Mouse (Mus musculus) brain, embryonic 18.5 days (tissue): Measurements from ENCODE around the gene Gal3st2b.
"Not testable (repeated sequence)": the region's sequence is repeated elsewhere in the genome, so short reads cannot be mapped to it uniquely, and the experiment has no call there.

Experiments
- DNase-seq: peaks from one replicate; pipeline ENCODE4 v3.0.0-alpha.2; 2012; ENCODE audit warnings: low read depth, low spot score

Gal3st2b gene

DNA sequence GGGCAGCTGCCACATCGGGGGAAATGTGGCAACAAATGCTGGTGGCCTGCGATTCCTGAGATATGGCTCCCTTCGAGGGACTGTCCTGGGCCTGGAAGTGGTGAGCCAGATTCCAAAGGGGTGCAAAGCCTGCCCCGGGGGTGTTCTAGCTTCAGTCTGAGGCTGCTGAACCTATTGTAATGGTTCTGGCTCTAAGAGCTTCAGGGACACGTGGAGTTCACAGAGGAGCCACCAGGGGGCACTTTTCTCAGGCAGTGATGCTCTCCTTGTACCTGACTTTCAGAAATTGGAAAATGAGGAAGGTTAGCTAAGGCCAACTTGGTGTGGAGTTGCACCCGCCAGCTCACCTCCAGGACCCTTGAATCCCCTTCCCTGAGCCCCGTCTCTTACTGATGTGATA lies 60.2 kb downstream of the Gal3st2b start:
- DNase-seq = not testable (repeated sequence)

- not testable (repeated sequence) for DNase-seq
Observed at GRCm38 (mm10) chr1:93980932-93981331, 62.8 kb downstream of the Gal3st2b start.

DNA sequence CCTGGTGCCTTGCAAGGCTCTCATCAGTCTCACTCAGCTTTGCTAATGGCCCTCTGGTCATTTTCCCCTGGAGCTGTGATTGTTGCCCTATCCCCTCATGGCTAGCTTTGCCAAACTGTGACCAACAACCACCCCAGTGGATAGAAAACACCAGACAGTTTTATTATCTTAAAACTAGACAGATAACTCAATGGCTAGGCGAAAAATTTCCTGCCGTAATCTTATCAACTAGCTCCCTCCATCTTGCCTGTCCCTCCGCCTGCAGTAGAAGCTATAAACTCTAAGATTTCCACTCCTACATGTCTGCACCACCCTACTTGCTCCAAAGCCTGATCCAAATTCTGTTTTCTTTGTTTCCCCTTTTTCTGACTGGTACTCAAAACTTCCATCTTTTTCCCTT lies 68.1 kb downstream of the Gal3st2b start:
- no peak for DNase-seq

GRCm38 (mm10) chr1:93988786-93989185 lies 70.7 kb downstream of the Gal3st2b start:
- no peak for DNase-seq

DNA sequence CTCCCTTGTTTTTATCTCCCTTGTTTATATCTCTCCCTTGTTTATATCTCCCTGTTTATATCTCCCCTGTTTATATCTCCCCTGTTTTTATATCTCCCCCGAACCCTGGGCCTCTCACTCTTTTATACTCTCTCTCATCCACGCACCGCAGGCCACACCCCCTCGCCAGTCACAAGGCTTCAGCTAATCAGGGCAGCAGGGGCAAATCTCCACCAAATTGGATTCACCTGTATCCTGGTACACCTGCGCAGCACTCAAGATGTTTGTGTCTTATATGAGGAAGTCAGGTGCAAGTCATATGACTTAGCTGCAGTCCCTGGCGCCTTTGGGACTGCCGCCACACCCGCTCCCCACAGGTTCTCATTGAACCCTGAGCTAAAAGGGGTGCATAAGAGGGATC lies 72.1 kb downstream of the Gal3st2b start, which contains the start of gene Gal3st2c:
TSS of gene Gal3st2c (plus strand) at position 301 of the 400 bp plus-strand sequence.
- not testable (repeated sequence) for DNase-seq

DNA sequence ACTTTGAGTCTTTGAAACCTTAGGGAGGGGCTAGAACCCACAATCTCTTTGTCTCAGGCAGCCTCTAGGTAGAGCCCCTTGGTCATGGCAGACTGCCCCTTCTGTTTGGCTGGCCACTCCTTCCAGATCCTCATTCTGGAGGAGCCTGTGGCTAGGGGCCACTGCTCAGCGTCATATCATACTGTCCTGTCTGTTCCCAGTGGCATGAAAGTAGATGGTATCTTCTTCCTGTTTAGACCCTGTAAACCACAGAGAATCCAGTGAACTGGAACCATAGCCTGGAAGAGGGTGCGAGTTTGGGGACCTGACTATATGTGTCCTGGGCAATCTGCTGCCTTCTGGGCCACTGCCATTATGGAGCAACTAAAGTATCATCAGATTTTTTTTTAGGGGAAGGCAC lies 73.0 kb downstream of the Gal3st2b start:
- not testable (repeated sequence) for DNase-seq

- DNase-seq = not testable (repeated sequence)
Observed at GRCm38 (mm10) chr1:93991491-93991890, 73.4 kb downstream of the Gal3st2b start.
